Mouse (Mus musculus) kidney, adult 11 months (tissue): ENCODE results near the gene Vps52.
A peak's percentile ranks its signal among the peaks of the same experiment; 100 is the strongest.

ENCODE experiments used
- DNase-seq: peaks from one replicate; pipeline ENCODE4 v3.0.0; 2022

The Vps52 gene

GRCm38 (mm10) chr17:33955555-33956214, at the start of gene Vps52, which contains the start of gene Rps18:
Gene Vps52 (plus strand): TSS chr17:33955812.
Gene Rps18 (minus strand): TSS chr17:33956001.
- DNase-seq = peak; percentile 97

- DNase-seq = no peak
Measured at GRCm38 (mm10) chr17:33908331-33909076, 47.1 kb upstream of the Vps52 start.

DNA sequence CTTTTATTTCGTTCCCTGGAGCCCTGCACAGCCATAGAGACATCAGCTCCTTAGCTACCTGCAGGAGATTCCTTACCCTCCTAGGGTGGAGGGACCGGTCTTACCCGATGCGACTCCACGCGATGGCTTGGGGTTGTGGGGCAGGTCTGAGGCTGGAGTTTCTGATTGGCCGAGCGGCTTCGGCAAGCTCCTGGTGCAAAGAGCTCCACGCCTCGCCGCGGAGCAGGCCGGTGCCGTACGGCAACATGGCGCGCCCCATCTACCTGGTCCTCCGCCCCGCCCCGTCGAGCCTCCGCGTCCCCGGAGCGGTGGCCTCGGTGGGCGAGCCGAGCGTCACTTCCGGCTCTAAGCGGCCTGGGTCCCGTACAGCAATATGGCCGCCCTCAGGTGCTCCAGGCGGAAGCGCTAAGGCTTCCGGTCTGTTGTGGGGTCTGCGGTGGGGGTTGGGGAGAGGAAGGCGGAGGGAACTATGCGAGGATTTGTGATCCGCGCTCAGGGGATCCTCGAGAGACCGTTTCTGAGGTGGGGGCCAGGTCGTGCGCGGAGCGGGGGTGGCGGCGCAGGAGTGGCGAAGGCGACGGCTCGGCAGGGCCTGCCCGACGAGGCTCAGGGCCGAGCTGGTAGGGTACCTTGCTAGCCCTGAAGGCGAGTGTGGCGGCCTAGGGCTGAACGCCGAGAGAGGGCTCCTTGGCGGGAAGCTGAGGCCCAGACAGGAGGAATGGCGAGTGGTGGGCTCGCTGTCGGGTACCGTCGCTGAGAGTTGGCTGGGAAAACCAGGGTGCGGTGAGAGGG, 46.3 kb upstream of the Vps52 start, which contains the start of gene Daxx:
Gene Daxx (plus strand): TSS at position 338 of the 792 bp plus-strand sequence.
- peak; percentile 99 for DNase-seq

DNA sequence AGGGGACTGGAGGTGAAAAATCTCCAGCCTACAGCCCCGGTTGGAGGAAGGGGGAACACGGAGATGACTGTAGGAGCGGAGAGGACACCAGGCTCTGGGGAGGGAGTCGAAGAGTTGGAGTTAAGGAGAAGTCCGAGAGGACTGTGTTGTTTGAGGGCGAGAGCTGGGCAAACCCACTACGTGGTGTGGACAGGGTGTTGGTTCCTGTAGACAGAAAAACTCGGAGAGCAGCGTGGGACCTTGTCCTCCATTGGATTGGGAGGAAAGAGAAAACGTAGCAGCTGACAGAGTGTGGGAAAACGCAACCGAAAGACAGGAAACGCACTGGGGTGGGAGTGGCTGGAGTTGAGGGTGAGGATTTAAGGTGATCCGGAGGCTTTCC, 45.8 kb upstream of the Vps52 start:
- no peak for DNase-seq

DNA sequence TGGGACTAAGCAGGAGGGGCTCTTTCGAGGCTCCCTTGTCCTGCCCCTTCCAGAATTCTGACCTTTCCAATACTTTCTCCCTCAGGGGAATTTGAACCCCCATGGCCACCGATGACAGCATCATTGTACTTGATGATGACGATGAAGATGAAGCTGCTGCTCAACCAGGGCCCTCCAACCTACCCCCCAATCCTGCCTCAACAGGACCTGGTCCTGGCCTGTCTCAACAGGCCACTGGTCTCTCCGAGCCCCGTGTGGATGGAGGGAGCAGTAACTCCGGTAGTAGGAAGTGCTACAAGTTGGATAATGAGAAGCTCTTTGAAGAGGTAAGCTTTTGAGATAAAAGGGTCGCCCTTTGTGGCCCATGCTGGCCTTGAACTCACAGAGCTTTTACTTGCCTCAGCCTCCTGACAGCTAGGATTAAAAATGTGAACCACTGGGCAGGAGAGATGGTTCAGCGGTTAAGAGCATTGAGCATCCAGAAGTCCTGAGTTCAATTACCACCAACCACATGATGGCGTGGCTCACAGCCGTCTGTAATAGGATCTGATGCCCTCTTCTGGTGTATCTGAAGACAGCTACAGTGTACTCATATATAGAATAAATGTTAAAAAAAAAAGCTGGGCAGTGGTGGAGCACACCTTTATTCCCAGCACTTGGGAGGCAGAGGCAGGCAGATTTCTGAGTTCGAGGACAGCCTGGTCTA, 45.1 kb upstream of the Vps52 start:
- no peak for DNase-seq

GRCm38 (mm10) chr17:33911052-33911812, 44.4 kb upstream of the Vps52 start:
- no peak for DNase-seq

GRCm38 (mm10) chr17:33911813-33912414, 43.7 kb upstream of the Vps52 start:
- DNase-seq = no peak

DNA sequence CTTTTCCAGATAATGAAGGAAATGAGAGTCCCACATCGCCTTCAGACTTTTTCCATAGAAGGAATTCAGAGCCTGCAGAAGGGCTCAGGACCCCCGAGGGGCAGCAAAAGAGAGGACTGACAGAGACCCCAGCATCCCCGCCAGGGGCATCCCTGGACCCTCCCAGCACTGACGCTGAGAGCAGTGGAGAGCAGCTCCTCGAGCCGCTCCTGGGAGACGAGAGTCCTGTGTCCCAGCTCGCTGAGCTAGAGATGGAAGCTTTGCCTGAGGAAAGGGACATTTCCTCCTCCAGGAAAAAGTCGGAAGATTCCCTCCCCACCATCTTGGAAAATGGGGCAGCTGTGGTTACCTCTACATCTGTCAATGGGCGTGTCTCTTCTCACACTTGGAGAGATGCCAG, 42.3 kb upstream of the Vps52 start:
- DNase-seq = no peak

GRCm38 (mm10) chr17:33913905-33914304, 41.7 kb upstream of the Vps52 start:
- no peak for DNase-seq

DNA sequence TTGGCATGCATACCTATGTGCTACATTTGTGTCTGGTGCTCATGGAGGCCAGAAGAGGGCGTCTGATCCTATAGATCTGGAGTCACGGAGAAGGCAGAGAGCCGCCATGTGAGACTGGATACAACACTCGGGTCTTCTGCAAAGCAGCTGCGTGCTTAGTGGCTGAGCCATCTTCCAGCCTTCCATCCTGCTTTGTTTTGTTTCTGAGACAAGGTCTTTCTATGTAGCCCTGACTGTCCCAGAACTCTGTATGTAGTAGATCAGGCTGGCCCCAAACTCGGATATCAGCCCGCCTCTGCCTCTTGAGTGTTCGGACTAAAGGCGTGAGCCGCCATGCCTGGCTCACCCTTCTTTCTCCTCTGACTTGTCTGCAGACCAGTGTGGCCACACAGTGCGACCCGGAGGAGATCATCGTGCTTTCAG, 40.6 kb upstream of the Vps52 start:
- no peak for DNase-seq

- peak; percentile 99 for DNase-seq
Measured at GRCm38 (mm10) chr17:33915671-33916250, 39.9 kb upstream of the Vps52 start, which contains the start of the genes Tapbp and Zbtb22. Gene Tapbp (plus strand): TSS chr17:33915899. Gene Zbtb22 (plus strand): TSS chr17:33915904.

DNA sequence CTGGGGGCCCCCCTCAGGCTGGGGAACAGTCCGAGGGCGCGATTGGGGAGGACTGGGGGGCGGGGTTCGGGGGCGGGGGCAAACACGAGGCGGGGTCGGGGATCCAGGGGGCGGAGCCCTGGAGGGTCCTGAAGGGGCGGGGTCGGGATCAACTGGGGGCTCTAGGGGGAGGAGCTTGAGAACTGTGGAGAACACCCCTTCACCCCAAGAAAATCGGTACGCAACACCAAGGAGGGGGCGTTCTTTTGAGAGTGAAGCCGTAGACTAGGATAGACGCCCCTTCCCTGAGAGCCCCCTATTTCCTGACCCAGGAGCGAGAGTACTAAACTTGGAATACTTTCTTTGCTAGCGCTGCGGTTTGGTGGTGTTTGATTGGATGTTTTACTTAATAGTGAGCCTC, 39.3 kb upstream of the Vps52 start:
- DNase-seq = no peak

- DNase-seq = peak; percentile 41
Measured at GRCm38 (mm10) chr17:33916847-33917655, 38.6 kb upstream of the Vps52 start.

- no peak for DNase-seq
Measured at GRCm38 (mm10) chr17:33917656-33918292, 37.8 kb upstream of the Vps52 start.

GRCm38 (mm10) chr17:33918293-33919203, 37.1 kb upstream of the Vps52 start:
- DNase-seq = no peak

- DNase-seq = peak; percentile 91
Measured at GRCm38 (mm10) chr17:33919351-33920281, 36.0 kb upstream of the Vps52 start.
